Mouse (Mus musculus) small intestine, adult 2 months (tissue): ENCODE measurements at regions not wholly inside any gene's neighbourhood (a gene's known extent, or its start where the extent isn't known, plus 50 kb on each side); places are given as distances from the start of the nearest gene placed in this dataset.

Experiments
- H3K27ac ChIP-seq: fragments of 200-500 bp; 2 replicates; pipeline ENCODE4 v1.5.1; 2012; ENCODE audit warnings: low read depth, low read length, control low read depth, inconsistent platforms; ENCODE audit not compliant: insufficient read depth
- H3K27me3 ChIP-seq: fragments of 200-500 bp; 2 replicates; pipeline ENCODE4 v1.6.1; 2012; ENCODE audit warnings: mild to moderate bottlenecking, moderate library complexity, low read length, inconsistent platforms; ENCODE audit not compliant: control insufficient read depth, insufficient read depth
- H3K36me3 ChIP-seq: fragments of 200-500 bp; 2 replicates; pipeline ENCODE4 v1.6.1; 2012; ENCODE audit warnings: mild to moderate bottlenecking, low read length, control low read depth, inconsistent platforms; ENCODE audit not compliant: control insufficient read depth, insufficient read depth
- H3K4me1 ChIP-seq: fragments of 200-500 bp; 2 replicates; pipeline ENCODE4 v1.6.1; 2012; ENCODE audit warnings: low read length, inconsistent platforms, mixed read lengths; ENCODE audit not compliant: control insufficient read depth, insufficient read depth, insufficient read length
- H3K4me3 ChIP-seq: fragments of 200-500 bp; 2 replicates; pipeline ENCODE4 v1.5.1; 2012; ENCODE audit warnings: low read depth, mild to moderate bottlenecking, control low read depth, inconsistent platforms, low read length, moderate library complexity
- CTCF ChIP-seq: fragments of 200-500 bp; IDR thresholded peaks from 2 replicates; pipeline ENCODE4 v1.5.1; 2012; ENCODE audit warnings: low read depth, mild to moderate bottlenecking, control low read depth, inconsistent platforms, low read length, moderate library complexity, mixed read lengths; ENCODE audit not compliant: insufficient replicate concordance, insufficient read length; ENCODE audit errors: extremely low read depth
- POLR2A ChIP-seq: fragments of 200-500 bp; IDR thresholded peaks from 2 replicates; pipeline ENCODE4 v1.6.1; 2012; ENCODE audit warnings: low read depth, mild to moderate bottlenecking, control low read depth, inconsistent platforms, low read length, moderate library complexity
- WGBS: fragments of 180-500 bp; shearing (Covaris S2); methylation state at CpG from one replicate; pipeline ENCODE4 v1.1.7; 2018; 5-methylcytosine and 5-hydroxymethylcytosine counted together

GRCm38 (mm10) chr14:86211654-86212053, 929.4 kb downstream of the Diaph3 start:
- 93% methylated on average over 3 of the region's 3 CpGs for WGBS
- TF ChIP-seq CTCF (no peak), POLR2A (no peak)

DNA sequence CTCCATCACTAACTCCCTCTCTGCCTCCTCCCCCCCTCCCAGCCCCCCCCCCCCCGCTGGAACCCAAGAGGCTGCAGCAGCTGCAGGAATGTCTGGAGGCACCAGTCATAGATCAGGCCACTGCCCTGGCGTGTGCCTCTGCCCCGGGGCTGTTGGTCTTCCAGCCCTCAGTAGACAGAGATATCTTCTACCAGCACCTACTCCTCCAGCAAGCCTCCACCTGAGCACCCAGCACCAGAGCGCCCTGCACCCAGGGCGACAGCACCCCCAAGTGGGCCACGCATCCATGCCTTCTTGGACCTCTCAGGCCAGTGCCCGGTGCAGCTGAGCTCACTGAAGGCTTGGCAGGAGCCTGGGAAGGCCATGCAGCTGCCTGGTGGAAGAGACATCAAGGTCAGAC, 936.5 kb downstream of the Diaph3 start:
- H3K4me3 ChIP-seq, result no peak overlapping the region
- TF ChIP-seq CTCF (no peak), POLR2A (no peak)
- H3K27ac ChIP-seq, result no peak overlapping the region
- H3K4me1 ChIP-seq, result no peaks in the 10 kb centered on the region
- no peaks in the 10 kb centered on the region for H3K36me3 ChIP-seq
- 65% methylated on average over 7 of the region's 7 CpGs for WGBS
- no peaks in the 10 kb centered on the region for H3K27me3 ChIP-seq

More at GRCm38 (mm10) chr14:86211654-86212053, 929.4 kb downstream of the Diaph3 start:
- no peaks in the 10 kb centered on the region for H3K4me1 ChIP-seq
- H3K27me3 ChIP-seq, result no peaks in the 10 kb centered on the region
- no peaks in the 10 kb centered on the region for H3K36me3 ChIP-seq
- no peak overlapping the region for H3K4me3 ChIP-seq
- H3K27ac ChIP-seq, result no peak overlapping the region

GRCm38 (mm10) chr14:86197864-86198263, 943.2 kb downstream of the Diaph3 start:
- H3K27me3 ChIP-seq, result no peaks in the 10 kb centered on the region
- 84% methylated on average over 4 of the region's 4 CpGs for WGBS
- H3K27ac ChIP-seq, result no peak overlapping the region
- no peaks in the 10 kb centered on the region for H3K36me3 ChIP-seq
- no peaks in the 10 kb centered on the region for H3K4me1 ChIP-seq
- H3K4me3 ChIP-seq, result no peak overlapping the region
- TF ChIP-seq CTCF (no peak), POLR2A (no peak)

DNA sequence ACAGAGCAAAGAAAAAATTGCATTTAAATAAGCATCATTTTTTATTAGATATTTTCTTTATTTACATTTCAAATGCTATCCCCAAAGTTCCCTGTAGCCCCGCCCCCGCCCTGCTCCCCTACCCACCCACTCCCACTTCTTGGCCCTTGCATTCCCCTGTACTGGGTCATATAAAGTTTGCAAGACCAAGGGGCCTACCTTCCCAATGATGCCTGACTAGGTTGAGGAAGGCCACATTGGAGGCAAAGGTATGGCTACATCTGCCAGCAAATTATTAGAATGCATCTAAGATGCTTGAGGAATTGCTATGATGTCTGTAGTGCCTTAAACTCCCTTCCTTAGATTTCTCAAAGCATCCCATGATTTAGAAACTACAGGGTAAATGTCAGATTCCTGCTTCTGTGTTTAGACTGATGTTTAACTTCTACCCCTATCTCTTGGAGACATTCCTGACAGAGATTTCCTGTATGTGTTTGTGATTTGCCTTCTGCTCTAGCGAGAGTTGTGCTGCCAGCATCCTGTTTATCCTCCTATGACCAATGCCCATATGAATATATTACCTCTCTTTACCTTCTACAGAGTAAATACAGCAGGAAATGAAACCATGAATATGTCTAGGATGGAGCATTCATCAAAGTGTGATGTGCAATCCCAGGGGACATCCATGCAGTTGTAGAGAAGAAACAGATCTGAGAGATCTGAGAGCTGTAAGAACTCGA, 956.2 kb downstream of the Diaph3 start:
- no peaks in the 10 kb centered on the region for H3K27me3 ChIP-seq
- 69% methylated on average over 4 of the region's 4 CpGs for WGBS
- no peak overlapping the region for H3K27ac ChIP-seq
- no peaks in the 10 kb centered on the region for H3K36me3 ChIP-seq
- no peak for TF ChIP-seq POLR2A
- no peak for TF ChIP-seq CTCF
- H3K4me1 ChIP-seq, result no peaks in the 10 kb centered on the region
- no peak overlapping the region for H3K4me3 ChIP-seq

DNA sequence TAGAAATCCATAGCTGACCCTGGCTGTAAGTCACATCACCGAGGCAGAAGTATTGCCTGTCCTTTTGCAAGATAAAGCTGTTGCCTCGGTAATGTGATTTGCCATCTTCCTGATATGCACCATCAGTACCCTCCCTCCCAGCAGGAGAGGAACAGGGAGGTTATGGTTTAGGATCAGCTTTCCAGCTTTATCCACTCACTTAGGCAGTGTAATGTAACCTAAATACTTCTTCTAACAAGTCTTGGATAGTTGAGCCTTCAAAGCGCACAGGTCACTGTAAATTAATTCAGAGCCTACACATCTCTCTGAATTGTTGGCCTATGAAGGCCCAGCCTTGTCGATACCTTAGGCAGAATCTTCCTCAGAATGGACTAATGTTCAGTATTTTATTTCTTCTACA, 962.5 kb downstream of the Diaph3 start:
- Histone ChIP-seq H3K36me3 (no peaks in the 10 kb centered on the region), H3K4me1 (no peaks in the 10 kb centered on the region), H3K27ac (no peak overlapping the region), H3K27me3 (no peaks in the 10 kb centered on the region), H3K4me3 (no peak overlapping the region)
- no peak for TF ChIP-seq CTCF
- TF ChIP-seq POLR2A, result no peak
- WGBS, result 81% methylated on average over 4 of the region's 4 CpGs

- Histone ChIP-seq H3K27ac (no peak overlapping the region), H3K36me3 (no peaks in the 10 kb centered on the region), H3K27me3 (no peaks in the 10 kb centered on the region), H3K4me1 (no peaks in the 10 kb centered on the region), H3K4me3 (no peak overlapping the region)
- WGBS, result 57% methylated on average over 1 of the region's 1 CpGs
- TF ChIP-seq CTCF (no peak), POLR2A (no peak)
Observed at GRCm38 (mm10) chr14:86171118-86171517, 969.9 kb downstream of the Diaph3 start.

DNA sequence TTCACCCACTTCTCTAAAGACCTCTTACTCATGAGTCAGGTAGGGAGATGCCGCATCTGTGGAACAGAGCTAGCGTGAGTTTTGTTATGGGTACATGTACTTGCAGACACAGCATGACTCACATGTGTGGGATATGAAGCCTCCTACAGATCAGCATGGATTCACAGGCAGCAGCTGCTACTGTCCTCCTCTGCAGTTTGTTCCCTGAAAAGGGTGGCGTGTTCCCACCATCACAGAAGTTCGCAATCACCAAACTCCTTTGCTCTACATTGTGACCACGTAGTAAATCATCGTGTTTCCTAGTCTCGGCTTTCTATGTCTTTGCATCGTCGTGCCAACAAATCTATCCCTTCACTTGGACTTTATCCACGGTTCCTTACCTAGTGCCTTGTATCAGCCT, 981.9 kb downstream of the Diaph3 start:
- no peaks in the 10 kb centered on the region for H3K27me3 ChIP-seq
- H3K27ac ChIP-seq, result no peak overlapping the region
- no peak overlapping the region for H3K4me3 ChIP-seq
- 85% methylated on average over 10 of the region's 10 CpGs for WGBS
- TF ChIP-seq CTCF (no peak), POLR2A (no peak)
- H3K36me3 ChIP-seq, result no peaks in the 10 kb centered on the region
- no peaks in the 10 kb centered on the region for H3K4me1 ChIP-seq
